Mouse (Mus musculus): ENCODE measurements around the gene Fam221b. TPM values are rescaled to one million over a fixed set of nuclear protein-coding genes. Genes with fewer than 3 reads are reported as not detected.

Gene Fam221b
- polyA plus RNA-seq, 2 experiments = 0.40 to 4.3 TPM

GRCm38 (mm10) chr4:43694439-43695248 lies 25.7 kb upstream of the Fam221b start:
- peaks cover 14% of the 10 kb centered on the region for H3K36me3 ChIP-seq (ENCODE audit: control insufficient read depth, insufficient read depth, low read length)
- WGBS = 87% methylated on average over 1 of the region's 1 CpGs
- H3K27ac ChIP-seq (replicated peaks; ENCODE audit: low read depth, low read length) = no peak overlapping the region
- no peaks in the 10 kb centered on the region for H3K9me3 ChIP-seq (ENCODE audit: control insufficient read depth, low read length)
- DNase-seq (ENCODE audit: low spot score) (no peak), ATAC-seq (ENCODE audit: low FRiP score, low read depth) (no peak)
- H3K4me3 ChIP-seq (replicated peaks; ENCODE audit: low read length) = no peak overlapping the region
- no peak for TF ChIP-seq POLR2A (IDR thresholded peaks at IDR 0.05; ENCODE audit: borderline replicate concordance, extremely low read depth, insufficient read depth, insufficient read length)
- 0 out of 2 replicates have a peak, but pooled peaks cover 3% of the 10 kb centered on the region for H3K4me1 ChIP-seq (ENCODE audit: control insufficient read depth, insufficient read depth, low read length)
- H3K9ac ChIP-seq (ENCODE audit: low read depth, low read length, severe bottlenecking) = 0 out of 2 replicates have a peak overlapping the region, but pooled peaks have one; percentile 16
- H3K27me3 ChIP-seq (ENCODE audit: control insufficient read depth, insufficient read depth, low read length) = no peaks in the 10 kb centered on the region
- H3K4me2 ChIP-seq (replicated peaks; ENCODE audit: low read depth, low read length, severe bottlenecking) = no peak overlapping the region

GRCm38 (mm10) chr4:43693806-43694241 lies 24.9 kb upstream of the Fam221b start:
- DNase-seq (ENCODE audit: low spot score) = no peak
- no peak for TF ChIP-seq POLR2A (IDR thresholded peaks at IDR 0.05; ENCODE audit: borderline replicate concordance, extremely low read depth, insufficient read depth, insufficient read length)
- no peak for ATAC-seq (ENCODE audit: low FRiP score, low read depth)
- 73% methylated on average over 5 of the region's 5 CpGs for WGBS
- H3K9me3 ChIP-seq (ENCODE audit: control insufficient read depth, low read length) = no peaks in the 10 kb centered on the region
- no peaks in the 10 kb centered on the region for H3K27me3 ChIP-seq (ENCODE audit: control insufficient read depth, insufficient read depth, low read length)
- H3K4me2 ChIP-seq (replicated peaks; ENCODE audit: low read depth, low read length, severe bottlenecking) = no peak overlapping the region
- no peak overlapping the region for H3K9ac ChIP-seq (ENCODE audit: low read depth, low read length, severe bottlenecking)
- H3K27ac ChIP-seq (replicated peaks; ENCODE audit: low read depth, low read length) = no peak overlapping the region
- H3K4me3 ChIP-seq (replicated peaks; ENCODE audit: low read length) = no peak overlapping the region
- H3K36me3 ChIP-seq (ENCODE audit: control insufficient read depth, insufficient read depth, low read length) = peaks cover 23% of the 10 kb centered on the region
- H3K4me1 ChIP-seq (ENCODE audit: control insufficient read depth, insufficient read depth, low read length) = 0 out of 2 replicates have a peak, but pooled peaks cover 3% of the 10 kb centered on the region

GRCm38 (mm10) chr4:43691026-43691425 lies 22.1 kb upstream of the Fam221b start:
- Histone ChIP-seq H3K4me3 (replicated peaks; ENCODE audit: low read length) (no peak overlapping the region), H3K27me3 (ENCODE audit: control insufficient read depth, insufficient read depth, low read length) (no peaks in the 10 kb centered on the region), H3K36me3 (ENCODE audit: control insufficient read depth, insufficient read depth, low read length) (peaks cover 41% of the 10 kb centered on the region), H3K27ac (replicated peaks; ENCODE audit: low read depth, low read length) (no peak overlapping the region), H3K4me1 (ENCODE audit: control insufficient read depth, insufficient read depth, low read length) (0 out of 2 replicates have a peak, but pooled peaks cover 3% of the 10 kb centered on the region), H3K4me2 (replicated peaks; ENCODE audit: low read depth, low read length, severe bottlenecking) (no peak overlapping the region), H3K9ac (ENCODE audit: low read depth, low read length, severe bottlenecking) (no peak overlapping the region), H3K9me3 (ENCODE audit: control insufficient read depth, low read length) (no peaks in the 10 kb centered on the region)
- DNase-seq (ENCODE audit: low spot score) (no peak), ATAC-seq (ENCODE audit: low FRiP score, low read depth) (no peak)
- WGBS = 80% methylated on average over 5 of the region's 5 CpGs
- TF ChIP-seq POLR2A (IDR thresholded peaks at IDR 0.05; ENCODE audit: borderline replicate concordance, extremely low read depth, insufficient read depth, insufficient read length) = no peak

GRCm38 (mm10) chr4:43690021-43690420 lies 21.1 kb upstream of the Fam221b start:
- 94% methylated on average over 17 of the region's 17 CpGs for WGBS
- H3K27ac ChIP-seq (replicated peaks; ENCODE audit: low read depth, low read length) = no peak overlapping the region

GRCm38 (mm10) chr4:43679416-43680043 lies 10.6 kb upstream of the Fam221b start:
- no peaks in the 10 kb centered on the region for H3K4me1 ChIP-seq (ENCODE audit: control insufficient read depth, insufficient read depth, low read length)
- no peak overlapping the region for H3K9ac ChIP-seq (ENCODE audit: low read depth, low read length, severe bottlenecking)
- H3K27me3 ChIP-seq (ENCODE audit: control insufficient read depth, insufficient read depth, low read length) = no peaks in the 10 kb centered on the region
- H3K4me3 ChIP-seq (replicated peaks; ENCODE audit: low read length) = no peak overlapping the region
- ATAC-seq (ENCODE audit: low FRiP score, low read depth) = no peak
- H3K27ac ChIP-seq (replicated peaks; ENCODE audit: low read depth, low read length) = no peak overlapping the region
- no peak overlapping the region for H3K4me2 ChIP-seq (replicated peaks; ENCODE audit: low read depth, low read length, severe bottlenecking)
- no peak for DNase-seq (ENCODE audit: low spot score)
- TF ChIP-seq POLR2A (IDR thresholded peaks at IDR 0.05; ENCODE audit: borderline replicate concordance, extremely low read depth, insufficient read depth, insufficient read length) = no peak
- H3K36me3 ChIP-seq (ENCODE audit: control insufficient read depth, insufficient read depth, low read length) = peaks cover 48% of the 10 kb centered on the region
- 89% methylated on average over 7 of the region's 7 CpGs for WGBS
- no peaks in the 10 kb centered on the region for H3K9me3 ChIP-seq (ENCODE audit: control insufficient read depth, low read length)

More at GRCm38 (mm10) chr4:43690021-43690420, 21.1 kb upstream of the Fam221b start:
- no peak for TF ChIP-seq POLR2A (IDR thresholded peaks at IDR 0.05; ENCODE audit: borderline replicate concordance, extremely low read depth, insufficient read depth, insufficient read length)
- H3K4me3 ChIP-seq (replicated peaks; ENCODE audit: low read length) = no peak overlapping the region
- H3K9ac ChIP-seq (ENCODE audit: low read depth, low read length, severe bottlenecking) = no peak overlapping the region
- no peaks in the 10 kb centered on the region for H3K4me1 ChIP-seq (ENCODE audit: control insufficient read depth, insufficient read depth, low read length)
- ATAC-seq (ENCODE audit: low FRiP score, low read depth) = no peak
- peaks cover 50% of the 10 kb centered on the region for H3K36me3 ChIP-seq (ENCODE audit: control insufficient read depth, insufficient read depth, low read length)
- no peak overlapping the region for H3K4me2 ChIP-seq (replicated peaks; ENCODE audit: low read depth, low read length, severe bottlenecking)
- no peak for DNase-seq (ENCODE audit: low spot score)
- H3K9me3 ChIP-seq (ENCODE audit: control insufficient read depth, low read length) = no peaks in the 10 kb centered on the region
- no peaks in the 10 kb centered on the region for H3K27me3 ChIP-seq (ENCODE audit: control insufficient read depth, insufficient read depth, low read length)
